Mouse (Mus musculus) stomach, adult 2 months (tissue): ENCODE measurements around the gene Serpinb5. TPM values are rescaled to one million over a fixed set of nuclear protein-coding genes. Genes with fewer than 3 reads are reported as not detected.

Experiments
- polyA plus RNA-seq: library from polyadenylated mRNA; depleted of rRNA; stranded (reverse); fragments of >200 nt; gene quantifications from 2 replicates; pipeline ENCODE4 v1.2.3, GENCODE M21; 2012; rRNA removed

Gene Serpinb5
- 2.2 and 2.9 TPM in 2 replicates for polyA plus RNA-seq

GRCm38 (mm10) chr1:106860847-106861246, at the start of gene Serpinb5:
TSS of gene Serpinb5 (plus strand) at chr1:106861173.

Other genes with a start within 250 kb of the Serpinb5 start
- 1.1 and 1.2 TPM in 2 replicates for gene Bcl2, start 146.9 kb upstream of the Serpinb5 start, polyA plus RNA-seq
- 7.6 and 11.7 TPM in 2 replicates for gene Kdsr, start 101.4 kb upstream of the Serpinb5 start, polyA plus RNA-seq
- 7.2 and 8.2 TPM in 2 replicates for gene Vps4b, start 64.4 kb upstream of the Serpinb5 start, polyA plus RNA-seq
- gene Serpinb12, start 73.3 kb downstream of the Serpinb5 start, polyA plus RNA-seq = 8.0 and 8.5 TPM in 2 replicates
- 2.9 and 3.1 TPM in 2 replicates for gene Serpinb13, start 119.8 kb downstream of the Serpinb5 start, polyA plus RNA-seq
- 0.99 and 1.00 TPM in 2 replicates for gene Serpinb3a, start 191.1 kb downstream of the Serpinb5 start, polyA plus RNA-seq
- gene Serpinb3d, start 222.3 kb downstream of the Serpinb5 start, polyA plus RNA-seq = not detected in 2 replicates